ENCODE assay signal across 23 mouse cellular contexts in genomic region chr2:150576256-150576655, GRCm38 (mm10). TPM values are rescaled to one million over a fixed set of nuclear protein-coding genes. Genes with fewer than 3 reads are reported as not detected.
DNase-seq lines count a peak whose midpoint lies in the region.
"Had no signal": no experiment of that assay in that cellular context is flagged by ENCODE, and none has a peak within 500 bp of the region (broad histone marks: within the 10 kb centered on the region; RNA-seq: fewer than 3 reads in every experiment).

No protein-coding gene starts in this region.

- H3K36me3 ChIP-seq in limb, embryonic 10.5 days = no peaks in the 10 kb centered on the region
- H3K36me3 ChIP-seq: embryonic facial prominence, embryonic 10.5 days had no signal

- 92% methylated on average over 1 of the region's 1 CpGs for WGBS in limb, embryonic 10.5 days

- no peaks in the 10 kb centered on the region for H3K4me1 ChIP-seq in limb, embryonic 10.5 days
- H3K4me1 ChIP-seq: embryonic facial prominence, embryonic 10.5 days; embryonic facial prominence, embryonic 12.5 days; forebrain, embryonic 13.5 days; forebrain, embryonic 15.5 days had no signal

- peak; percentile 74 for DNase-seq in heart, adult 11 months
- no peak for DNase-seq in heart, adult 9 months (ENCODE audit: low spot score in 2 of 2)
- peak; percentile 12 to 44 for DNase-seq in urinary bladder, postnatal 4 days (ENCODE audit: low spot score in 2 of 2)
- DNase-seq in urinary bladder, postnatal 25 days (ENCODE audit: low spot score) = no peak
- peak; percentile 5 for DNase-seq in limb, embryonic 10.5 days (ENCODE audit: low spot score)
- DNase-seq in spleen, postnatal 10 days (ENCODE audit: low spot score in 2 of 2) = no peak
- DNase-seq: adrenal gland, adult 8-10 months; adrenal gland, postnatal 14 days; adrenal gland, postnatal 36 days; B cell, adult 2 months; cerebellum, adult 11-12 months; cerebellum, adult 2 months; cerebellum, adult 9-10 months; cerebellum, postnatal 10 days; cerebellum, postnatal 25 days; forebrain, postnatal 0 days had no signal

- no peak overlapping the region for H3K4me3 ChIP-seq in limb, embryonic 10.5 days
- H3K4me3 ChIP-seq: embryonic facial prominence, embryonic 10.5 days; embryonic facial prominence, embryonic 12.5 days; forebrain, embryonic 13.5 days; forebrain, embryonic 15.5 days had no signal

- H3K9me3 ChIP-seq in limb, embryonic 10.5 days (replicated peaks) = no peaks in the 10 kb centered on the region
- H3K9me3 ChIP-seq: embryonic facial prominence, embryonic 10.5 days; embryonic facial prominence, embryonic 12.5 days; forebrain, embryonic 13.5 days; forebrain, embryonic 15.5 days; G1E had no signal

- H3K27ac ChIP-seq in limb, embryonic 10.5 days = no peak overlapping the region
- H3K27ac ChIP-seq: embryonic facial prominence, embryonic 10.5 days; embryonic facial prominence, embryonic 12.5 days; forebrain, embryonic 13.5 days; forebrain, embryonic 15.5 days had no signal

- no peaks in the 10 kb centered on the region for H3K27me3 ChIP-seq in limb, embryonic 10.5 days (ENCODE audit: low read depth, poor library complexity, severe bottlenecking)
- H3K27me3 ChIP-seq: CH12.LX; embryonic facial prominence, embryonic 12.5 days; forebrain, embryonic 13.5 days; forebrain, embryonic 15.5 days; Patski had no signal

RNA-seq across cellular contexts. Expression of gene Cst7, which starts 6.0 kb away (rescaled TPM):
- polyA plus RNA-seq in limb, embryonic 10.5 days (2016; fragmentation: Nextera tagmentation; extraction: Ambion mirVana) = not detected in 2 replicates
- polyA plus RNA-seq: cerebellum, adult 2 months; embryonic facial prominence, embryonic 10.5 days; Patski had no signal

RNA-seq across cellular contexts. Expression of gene Apmap, which starts 32.1 kb away (rescaled TPM):
- 26.6 and 28.9 TPM in 2 replicates for polyA plus RNA-seq in limb, embryonic 10.5 days (2016; fragmentation: Nextera tagmentation; extraction: Ambion mirVana)

Comparison
In these comparisons a context has a peak if more than half of its experiments do, and no peak if none do; other contexts are left out.
1. DNase-seq: peak in heart, adult 11 months (single experiment), urinary bladder, postnatal 4 days (2 of 2) and limb, embryonic 10.5 days (single experiment); none in heart, adult 9 months (0 of 2), urinary bladder, postnatal 25 days (single experiment) and spleen, postnatal 10 days (0 of 2).